In genomic region chrX:20929859-20930258, GRCm38 (mm10) we compare ENCODE assay signal across 19 mouse cellular contexts. TPM values are rescaled to one million over a fixed set of nuclear protein-coding genes. Genes with fewer than 3 reads are reported as not detected.
DNase-seq lines count a peak whose midpoint lies in the region; TF ChIP-seq lines count a peak whose summit lies in the region.
"Had no signal": no experiment of that assay in that cellular context is flagged by ENCODE, and none has a peak within 500 bp of the region (broad histone marks: within the 10 kb centered on the region; RNA-seq: fewer than 3 reads in every experiment).

No protein-coding gene starts in this region.

- no peaks in the 10 kb centered on the region for H3K9me3 ChIP-seq in limb, embryonic 10.5 days (replicated peaks)
- H3K9me3 ChIP-seq: embryonic facial prominence, embryonic 13.5 days; forebrain, embryonic 12.5 days; heart, embryonic 12.5 days; hindbrain, embryonic 15.5 days had no signal

- H3K27ac ChIP-seq in bone marrow macrophage, adult 2 months (ENCODE audit: insufficient read depth, low read depth, low read length), result peak overlapping the region; percentile 89
- peak overlapping the region; percentile 98 for H3K27ac ChIP-seq in macrophage
- no peak overlapping the region for H3K27ac ChIP-seq in limb, embryonic 10.5 days
- H3K27ac ChIP-seq: embryonic facial prominence, embryonic 13.5 days; forebrain, embryonic 12.5 days; hindbrain, embryonic 15.5 days had no signal

- H3K4me3 ChIP-seq in bone marrow macrophage, adult 2 months (ENCODE audit: insufficient read depth, low read length), result peak overlapping the region; percentile 59
- peak overlapping the region; percentile 61 for H3K4me3 ChIP-seq in macrophage (ENCODE audit: inconsistent target)
- H3K4me3 ChIP-seq in limb, embryonic 10.5 days, result no peak overlapping the region
- H3K4me3 ChIP-seq: embryonic facial prominence, embryonic 13.5 days; forebrain, embryonic 12.5 days; heart, embryonic 12.5 days; hindbrain, embryonic 15.5 days had no signal

- no peak for TF ChIP-seq POLR2A in bone marrow macrophage, adult 2 months (IDR thresholded peaks at IDR 0.05; ENCODE audit: borderline replicate concordance, low read depth, low read length)

- peaks cover 10% of the 10 kb centered on the region for H3K36me3 ChIP-seq in macrophage (ENCODE audit: inconsistent target)
- H3K36me3 ChIP-seq in limb, embryonic 10.5 days, result peaks cover 39% of the 10 kb centered on the region
- H3K36me3 ChIP-seq: hindbrain, embryonic 15.5 days had no signal

- peaks cover 26% of the 10 kb centered on the region for H3K79me2 ChIP-seq in macrophage (ENCODE audit: inconsistent target)

- peaks cover 48% of the 10 kb centered on the region for H3K4me1 ChIP-seq in bone marrow macrophage, adult 2 months (ENCODE audit: control insufficient read depth, insufficient read depth, low read length)
- no peaks in the 10 kb centered on the region for H3K4me1 ChIP-seq in limb, embryonic 10.5 days
- H3K4me1 ChIP-seq: embryonic facial prominence, embryonic 13.5 days; forebrain, embryonic 12.5 days; heart, embryonic 12.5 days; hindbrain, embryonic 15.5 days had no signal

- DNase-seq in spleen, postnatal 36 days (ENCODE audit: low spot score in 2 of 2), result peak; percentile 11 to 34
- no peak for DNase-seq in spleen, postnatal 10 days (ENCODE audit: low spot score in 2 of 2)
- DNase-seq in limb, embryonic 10.5 days (ENCODE audit: low spot score), result no peak
- DNase-seq in ovary, adult 18-20 months (ENCODE audit: low spot score), result no peak
- DNase-seq in cerebellum, postnatal 25 days, result no peak
- DNase-seq: adrenal gland, adult 2 months; adrenal gland, postnatal 25 days; cerebellum, adult 8-10 months; cerebellum, postnatal 14 days; gastrocnemius, postnatal 10 days had no signal

- H3K27me3 ChIP-seq in limb, embryonic 10.5 days (ENCODE audit: low read depth, poor library complexity, severe bottlenecking), result no peaks in the 10 kb centered on the region
- H3K27me3 ChIP-seq: embryonic facial prominence, embryonic 13.5 days; forebrain, embryonic 12.5 days; heart, embryonic 12.5 days; hindbrain, embryonic 15.5 days; Patski had no signal

- TF ChIP-seq CTCF in bone marrow macrophage, adult 2 months (IDR thresholded peaks at IDR 0.05; ENCODE audit: low read depth, low read length), result no peak

- 25% methylated on average over 1 of the region's 1 CpGs for WGBS in macrophage (ENCODE audit: missing documents)
- WGBS in limb, embryonic 10.5 days, result 94% methylated on average over 1 of the region's 1 CpGs

RNA-seq across cellular contexts. Expression of gene Cfp, which starts 1.5 kb away (rescaled TPM):
- polyA plus RNA-seq in bone marrow macrophage, adult 2 months (2012; ENCODE audit: insufficient read depth, insufficient read length, missing spikeins), result 362 and 394 TPM in 2 replicates
- 100 to 1,000 TPM; 110 to 426 (median 272) TPM for total RNA-seq in macrophage (2018; cell fraction: chromatin; rRNA removed)
- 1,000 to 10,000 TPM in 1 of 26 experiments, 100 to 1,000 TPM in 25; 572 to 1,029 (median 764) TPM for total RNA-seq in macrophage (2018; cell fraction: cytosol; rRNA removed)
- total RNA-seq in macrophage (2018; cell fraction: nucleus; rRNA removed), result 1,000 to 10,000 TPM in 2 of 26 experiments, 100 to 1,000 TPM in 24; 243 to 1,176 (median 655) TPM
- 647 to 949 TPM (median 687 TPM) in 3 replicates for polyA plus RNA-seq in macrophage (2018)
- polyA plus RNA-seq in limb, embryonic 10.5 days (2016; fragmentation: Nextera tagmentation; extraction: Ambion mirVana), result 3.5 and 3.8 TPM in 2 replicates

RNA-seq across cellular contexts. Expression of gene Syn1, which starts 9.1 kb away (rescaled TPM):
- 4.8 and 5.7 TPM in 2 replicates for polyA plus RNA-seq in bone marrow macrophage, adult 2 months (2012; ENCODE audit: insufficient read depth, insufficient read length, missing spikeins)
- 1 to 10 TPM; 1.5 to 7.0 (median 5.0) TPM for total RNA-seq in macrophage (2018; cell fraction: chromatin; rRNA removed)
- total RNA-seq in macrophage (2018; cell fraction: cytosol; rRNA removed), result 10 to 100 TPM; 10.7 to 19.2 (median 13.9) TPM
- 10 to 100 TPM in 1 of 26 experiments, 1 to 10 TPM in 25; 3.0 to 12.5 (median 5.9) TPM for total RNA-seq in macrophage (2018; cell fraction: nucleus; rRNA removed)
- polyA plus RNA-seq in macrophage (2018), result 6.8 to 30.6 TPM (median 13.5 TPM) in 3 replicates
- 0.13 and 0.14 TPM in 2 replicates for polyA plus RNA-seq in limb, embryonic 10.5 days (2016; fragmentation: Nextera tagmentation; extraction: Ambion mirVana)
- polyA plus RNA-seq: activated CD4-positive, CD25-positive, alpha-beta regulatory T cell, adult 4 months; inflammation-experienced regulatory T-cells, adult 6 months had no signal

RNA-seq across cellular contexts. Expression of gene Elk1, which starts 20.5 kb away (rescaled TPM):
- 13.3 and 14.5 TPM in 2 replicates for polyA plus RNA-seq in bone marrow macrophage, adult 2 months (2012; ENCODE audit: insufficient read depth, insufficient read length, missing spikeins)
- total RNA-seq in macrophage (2018; cell fraction: chromatin; rRNA removed), result 10 to 100 TPM; 13.5 to 61.6 (median 40.1) TPM
- total RNA-seq in macrophage (2018; cell fraction: cytosol; rRNA removed), result 10 to 100 TPM; 13.9 to 17.9 (median 15.9) TPM
- total RNA-seq in macrophage (2018; cell fraction: nucleus; rRNA removed), result 10 to 100 TPM; 22.9 to 72.5 (median 36.2) TPM
- 12.2 to 13.0 TPM (median 12.2 TPM) in 3 replicates for polyA plus RNA-seq in macrophage (2018)
- polyA plus RNA-seq in limb, embryonic 10.5 days (2016; fragmentation: Nextera tagmentation; extraction: Ambion mirVana), result 13.8 and 17.7 TPM in 2 replicates

RNA-seq across cellular contexts. Expression of gene Uxt, which starts 32.0 kb away (rescaled TPM):
- 21.1 and 23.5 TPM in 2 replicates for polyA plus RNA-seq in bone marrow macrophage, adult 2 months (2012; ENCODE audit: insufficient read depth, insufficient read length, missing spikeins)
- 10 to 100 TPM; 11.1 to 41.0 (median 25.2) TPM for total RNA-seq in macrophage (2018; cell fraction: chromatin; rRNA removed)
- total RNA-seq in macrophage (2018; cell fraction: cytosol; rRNA removed), result 10 to 100 TPM; 13.2 to 21.2 (median 18.6) TPM
- total RNA-seq in macrophage (2018; cell fraction: nucleus; rRNA removed), result 10 to 100 TPM in 25 of 26 experiments, 1 to 10 TPM in 1; 7.6 to 33.6 (median 19.5) TPM
- 17.1 to 20.2 TPM (median 18.6 TPM) in 3 replicates for polyA plus RNA-seq in macrophage (2018)
- polyA plus RNA-seq in limb, embryonic 10.5 days (2016; fragmentation: Nextera tagmentation; extraction: Ambion mirVana), result 65.6 and 68.2 TPM in 2 replicates

RNA-seq across cellular contexts. Expression of gene Timp1, which starts 59.9 kb away (rescaled TPM):
- 8.6 and 10.6 TPM in 2 replicates for polyA plus RNA-seq in bone marrow macrophage, adult 2 months (2012; ENCODE audit: insufficient read depth, insufficient read length, missing spikeins)
- total RNA-seq in macrophage (2018; cell fraction: chromatin; rRNA removed), result 10 to 100 TPM in 1 of 26 experiments, 1 to 10 TPM in 22, not detected in 3; 1.4 to 26.0 (median 2.7) TPM
- 1 to 10 TPM in 15 of 26 experiments, under 1 TPM in 11; 0.26 to 6.4 (median 1.2) TPM for total RNA-seq in macrophage (2018; cell fraction: cytosol; rRNA removed)
- total RNA-seq in macrophage (2018; cell fraction: nucleus; rRNA removed), result 10 to 100 TPM in 1 of 26 experiments, 1 to 10 TPM in 23, under 1 TPM in 1, not detected in 1; 0.86 to 10.9 (median 3.7) TPM
- 0.29 to 1.4 TPM (median 1.1 TPM) in 3 replicates for polyA plus RNA-seq in macrophage (2018)
- 12.8 and 13.5 TPM in 2 replicates for polyA plus RNA-seq in limb, embryonic 10.5 days (2016; fragmentation: Nextera tagmentation; extraction: Ambion mirVana)
- polyA plus RNA-seq: activated CD4-positive, CD25-positive, alpha-beta regulatory T cell, adult 4 months; inflammation-experienced regulatory T-cells, adult 6 months had no signal

Comparison
In these comparisons a context has a peak if more than half of its experiments do, and no peak if none do; other contexts are left out.
1. DNase-seq: peak in spleen, postnatal 36 days (2 of 2); none in spleen, postnatal 10 days (0 of 2), limb, embryonic 10.5 days (single experiment), ovary, adult 18-20 months (single experiment) and cerebellum, postnatal 25 days (0 of 2).
2. RNA of gene Cfp, which starts 1.5 kb away (polyA plus RNA-seq): 647 to 949 TPM in macrophage and 362 to 394 TPM in bone marrow macrophage, adult 2 months; 3.5 to 3.8 TPM in limb, embryonic 10.5 days; every median in the first group is over 10 times any median in the second.